Mouse (Mus musculus) liver, adult 2 months (tissue): Measurements from ENCODE around the gene Tlr5.

Experiments used
- CTCF ChIP-seq: fragments of 200-500 bp; IDR thresholded peaks from 2 replicates; pipeline ENCODE4 v1.5.1; 2011; ENCODE audit warnings: low read depth, low read length, control low read depth
- POLR2A ChIP-seq: fragments of 200-500 bp; IDR thresholded peaks from 2 replicates; pipeline ENCODE4 v1.6.1; 2011; ENCODE audit warnings: low read length, control low read depth; ENCODE audit not compliant: insufficient read depth; ENCODE audit errors: extremely low read depth

DNA sequence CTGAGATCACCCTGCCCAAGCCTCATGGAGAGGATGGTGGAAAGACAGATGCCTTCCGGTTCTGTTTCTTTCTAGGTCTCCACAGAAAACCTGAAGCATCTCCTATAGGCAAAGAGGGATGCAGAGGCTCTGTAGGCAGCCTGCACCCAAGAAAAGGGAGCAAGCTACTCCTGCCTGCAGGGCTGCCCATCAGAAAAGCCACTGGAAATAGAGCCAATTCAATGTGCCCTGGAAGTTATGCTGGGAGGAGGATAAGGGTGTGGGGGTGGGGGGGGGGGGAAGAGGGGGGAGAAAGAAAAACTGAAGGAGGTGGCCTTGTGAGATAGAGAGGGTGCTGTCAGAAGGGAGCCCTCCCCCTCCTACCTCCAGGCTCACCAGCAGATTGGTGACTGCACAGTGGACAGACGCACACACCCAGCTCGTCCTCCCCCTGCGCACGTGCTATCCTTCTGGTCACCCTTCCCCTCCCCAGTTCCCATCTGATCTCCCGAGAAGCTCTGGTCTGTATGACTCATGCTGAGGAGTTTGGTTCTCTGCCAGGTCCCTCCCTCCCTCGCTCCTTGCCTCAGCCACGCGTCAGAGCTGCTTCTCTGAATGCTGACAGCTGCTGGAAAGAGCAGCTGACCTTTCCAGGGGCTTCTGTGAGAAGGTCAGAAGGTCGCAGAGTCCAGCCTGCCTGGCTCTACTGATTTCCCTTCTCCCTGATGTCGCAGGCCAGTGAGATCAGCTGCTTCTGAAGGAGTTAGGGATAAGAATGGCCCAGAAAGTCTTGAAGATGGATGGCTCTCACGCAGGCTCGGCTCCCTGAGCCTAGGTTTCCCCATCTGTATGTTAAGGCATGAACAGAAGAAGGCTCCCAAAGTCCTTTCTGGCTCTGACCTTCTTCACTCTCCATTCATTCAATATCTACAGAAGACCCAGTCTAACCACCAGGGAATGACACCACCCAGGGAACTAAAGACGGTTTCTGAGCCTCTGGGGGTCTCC, 46.2 kb upstream of the Tlr5 start:
- TF ChIP-seq POLR2A (no peak), CTCF (no peak)
